Mouse (Mus musculus): ENCODE data around the gene Wfdc13. TPM values are rescaled to one million over a fixed set of nuclear protein-coding genes. Genes with fewer than 3 reads are reported as not detected.
"Not testable (repeated sequence)": the region's sequence is repeated elsewhere in the genome, so short reads cannot be mapped to it uniquely, and the experiment has no call there.

Gene Wfdc13
- polyA plus RNA-seq, 1 experiment: not detected

GRCm38 (mm10) chr2:164704235-164704634, 19.3 kb downstream of the Wfdc13 start:
- H3K4me1 ChIP-seq (ENCODE audit: control insufficient read depth, insufficient read depth, low read length): no peaks in the 10 kb centered on the region
- WGBS: 83% methylated on average over 5 of the region's 5 CpGs
- H3K27ac ChIP-seq (ENCODE audit: insufficient read depth, low read depth, low read length): no peak overlapping the region
- no peak for TF ChIP-seq CTCF (IDR thresholded peaks at IDR 0.05; ENCODE audit: insufficient read depth, low read depth, low read length)
- TF ChIP-seq POLR2A (IDR thresholded peaks at IDR 0.05; ENCODE audit: insufficient read depth, low read depth, low read length): no peak
- no peak overlapping the region for H3K4me3 ChIP-seq (ENCODE audit: insufficient read depth, low read depth, low read length)

GRCm38 (mm10) chr2:164705328-164705727, 20.4 kb downstream of the Wfdc13 start:
- Histone ChIP-seq H3K4me3 (ENCODE audit: insufficient read depth, low read depth, low read length) (no peak overlapping the region), H3K4me1 (ENCODE audit: control insufficient read depth, insufficient read depth, low read length) (no peaks in the 10 kb centered on the region), H3K27ac (ENCODE audit: insufficient read depth, low read depth, low read length) (no peak overlapping the region)
- WGBS: 92% methylated on average over 6 of the region's 6 CpGs
- no peak for TF ChIP-seq CTCF (IDR thresholded peaks at IDR 0.05; ENCODE audit: insufficient read depth, low read depth, low read length)
- TF ChIP-seq POLR2A (IDR thresholded peaks at IDR 0.05; ENCODE audit: insufficient read depth, low read depth, low read length): no peak

- no peak overlapping the region for H3K27ac ChIP-seq (ENCODE audit: insufficient read depth, low read depth, low read length)
- H3K4me1 ChIP-seq (ENCODE audit: control insufficient read depth, insufficient read depth, low read length): no peaks in the 10 kb centered on the region
- TF ChIP-seq CTCF (IDR thresholded peaks at IDR 0.05; ENCODE audit: insufficient read depth, low read depth, low read length) (no peak), POLR2A (IDR thresholded peaks at IDR 0.05; ENCODE audit: insufficient read depth, low read depth, low read length) (no peak)
- WGBS: 92% methylated on average over 14 of the region's 14 CpGs
- no peak overlapping the region for H3K4me3 ChIP-seq (ENCODE audit: insufficient read depth, low read depth, low read length)
These were observed 21.1 kb downstream of the Wfdc13 start for GRCm38 (mm10) chr2:164705991-164706390.

- no peak within 1 kb of the TSS for H3K27ac ChIP-seq (ENCODE audit: insufficient read depth, low read depth, low read length)
- H3K4me1 ChIP-seq (ENCODE audit: control insufficient read depth, insufficient read depth, low read length): no peaks in the 10 kb centered on the region
- no peak within 1 kb of the TSS for H3K4me3 ChIP-seq (ENCODE audit: insufficient read depth, low read depth, low read length)
- WGBS: 77% methylated on average over 6 of the region's 6 CpGs
- TF ChIP-seq CTCF (IDR thresholded peaks at IDR 0.05; ENCODE audit: insufficient read depth, low read depth, low read length): no peak
- no peak for TF ChIP-seq POLR2A (IDR thresholded peaks at IDR 0.05; ENCODE audit: insufficient read depth, low read depth, low read length)
These were observed 30.1 kb downstream of the Wfdc13 start, which contains the start of gene Spint5 for GRCm38 (mm10) chr2:164715005-164715404. TSS of gene Spint5 (plus strand) at chr2:164715305.

GRCm38 (mm10) chr2:164716194-164716786, 31.4 kb downstream of the Wfdc13 start:
- H3K27ac ChIP-seq (ENCODE audit: insufficient read depth, low read depth, low read length); H3K4me1 ChIP-seq (ENCODE audit: control insufficient read depth, insufficient read depth, low read length); H3K4me3 ChIP-seq (ENCODE audit: insufficient read depth, low read depth, low read length): not testable (repeated sequence)
- WGBS: 94% methylated on average over 23 of the region's 23 CpGs

GRCm38 (mm10) chr2:164723276-164723675, 38.4 kb downstream of the Wfdc13 start:
- Histone ChIP-seq H3K4me3 (ENCODE audit: insufficient read depth, low read depth, low read length) (no peak overlapping the region), H3K4me1 (ENCODE audit: control insufficient read depth, insufficient read depth, low read length) (no peaks in the 10 kb centered on the region), H3K27ac (ENCODE audit: insufficient read depth, low read depth, low read length) (no peak overlapping the region)
- 71% methylated on average over 4 of the region's 4 CpGs for WGBS
- TF ChIP-seq CTCF (IDR thresholded peaks at IDR 0.05; ENCODE audit: insufficient read depth, low read depth, low read length): no peak
- TF ChIP-seq POLR2A (IDR thresholded peaks at IDR 0.05; ENCODE audit: insufficient read depth, low read depth, low read length): no peak

GRCm38 (mm10) chr2:164725895-164726619, 41.1 kb downstream of the Wfdc13 start:
- no peak overlapping the region for H3K4me3 ChIP-seq (ENCODE audit: insufficient read depth, low read depth, low read length)
- no peak overlapping the region for H3K27ac ChIP-seq (ENCODE audit: insufficient read depth, low read depth, low read length)
- TF ChIP-seq CTCF (IDR thresholded peaks at IDR 0.05; ENCODE audit: insufficient read depth, low read depth, low read length): no peak
- no peak for TF ChIP-seq POLR2A (IDR thresholded peaks at IDR 0.05; ENCODE audit: insufficient read depth, low read depth, low read length)
- H3K4me1 ChIP-seq (ENCODE audit: control insufficient read depth, insufficient read depth, low read length): no peaks in the 10 kb centered on the region
- WGBS: 25% methylated on average over 6 of the region's 6 CpGs

- TF ChIP-seq POLR2A (IDR thresholded peaks at IDR 0.05; ENCODE audit: insufficient read depth, low read depth, low read length): no peak
- no peak for TF ChIP-seq CTCF (IDR thresholded peaks at IDR 0.05; ENCODE audit: insufficient read depth, low read depth, low read length)
- Histone ChIP-seq H3K4me3 (ENCODE audit: insufficient read depth, low read depth, low read length) (no peak overlapping the region), H3K4me1 (ENCODE audit: control insufficient read depth, insufficient read depth, low read length) (no peaks in the 10 kb centered on the region), H3K27ac (ENCODE audit: insufficient read depth, low read depth, low read length) (no peak overlapping the region)
- WGBS: 83% methylated on average over 5 of the region's 5 CpGs
These were observed 46.8 kb downstream of the Wfdc13 start for GRCm38 (mm10) chr2:164731719-164732118.

- TF ChIP-seq POLR2A (IDR thresholded peaks at IDR 0.05; ENCODE audit: insufficient read depth, low read depth, low read length): no peak
- no peak for TF ChIP-seq CTCF (IDR thresholded peaks at IDR 0.05; ENCODE audit: insufficient read depth, low read depth, low read length)
- H3K4me3 ChIP-seq (ENCODE audit: insufficient read depth, low read depth, low read length): no peak overlapping the region
- H3K4me1 ChIP-seq (ENCODE audit: control insufficient read depth, insufficient read depth, low read length): no peaks in the 10 kb centered on the region
- WGBS: 93% methylated on average over 2 of the region's 2 CpGs
- H3K27ac ChIP-seq (ENCODE audit: insufficient read depth, low read depth, low read length): no peak overlapping the region
These were observed 48.4 kb downstream of the Wfdc13 start for GRCm38 (mm10) chr2:164733259-164733658.
